Mouse (Mus musculus) large intestine, adult 2 months (tissue): ENCODE measurements around the gene Fsip1. TPM values are rescaled to one million over a fixed set of nuclear protein-coding genes. Genes with fewer than 3 reads are reported as not detected.

Source experiments
- DNase-seq: peaks from one replicate; pipeline ENCODE4 v3.0.0-alpha.2; 2012; ENCODE audit warnings: low read depth, low spot score
- WGBS: fragments of 180-500 bp; shearing (Covaris S2); methylation state at CpG from one replicate; pipeline ENCODE4 v1.1.7; 2018; 5-methylcytosine and 5-hydroxymethylcytosine counted together
- polyA plus RNA-seq: library from polyadenylated mRNA; depleted of rRNA; stranded (reverse); fragments of >200 nt; gene quantifications from 2 replicates; pipeline ENCODE4 v1.2.3, GENCODE M21; 2012

The Fsip1 gene
- polyA plus RNA-seq, 1 experiment: not detected

DNA sequence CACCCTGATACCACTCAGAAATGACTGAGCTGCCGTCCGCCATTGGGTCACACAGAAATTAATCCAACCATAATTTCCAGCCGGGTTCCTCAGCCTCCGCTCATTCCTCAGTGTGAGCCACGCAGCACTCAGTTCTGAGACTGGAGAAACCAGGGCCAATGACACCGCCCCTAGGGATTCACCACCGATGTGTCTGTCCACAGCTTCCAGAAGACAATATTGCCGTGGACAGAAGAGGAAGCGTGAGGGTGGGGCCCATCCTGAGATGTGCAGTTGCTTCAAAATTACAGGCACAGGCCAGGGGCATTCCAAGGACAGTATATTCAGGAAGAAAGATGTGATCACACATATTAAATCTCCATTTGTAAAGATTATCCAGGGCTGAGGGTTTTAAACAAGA lies 119.7 kb downstream of the Fsip1 start:
- 83% methylated on average over 9 of the region's 9 CpGs for WGBS

DNA sequence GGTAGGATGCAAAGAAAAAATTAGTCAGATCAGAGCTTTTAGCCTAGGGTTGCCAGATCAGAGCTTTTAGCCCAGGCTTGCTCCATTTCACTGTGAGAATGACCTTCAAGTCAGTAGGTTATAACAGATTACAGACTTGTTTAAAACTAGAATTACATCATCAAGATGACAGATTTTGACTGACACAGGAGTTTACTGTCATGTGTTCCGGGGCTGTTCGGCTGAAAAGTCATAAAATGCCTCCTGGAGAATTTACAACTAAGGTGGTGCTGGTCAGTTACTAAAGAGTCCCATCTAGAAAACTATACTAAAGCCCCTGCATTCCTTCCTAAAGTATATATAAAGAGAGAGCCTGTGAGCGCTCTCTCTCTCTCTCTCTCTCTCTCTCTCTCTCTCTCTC lies 128.5 kb downstream of the Fsip1 start:
- 19% methylated on average over 3 of the region's 3 CpGs for WGBS
- no peak for DNase-seq

More for the DNA sequence above, 119.7 kb downstream of the Fsip1 start:
- no peak for DNase-seq

DNA sequence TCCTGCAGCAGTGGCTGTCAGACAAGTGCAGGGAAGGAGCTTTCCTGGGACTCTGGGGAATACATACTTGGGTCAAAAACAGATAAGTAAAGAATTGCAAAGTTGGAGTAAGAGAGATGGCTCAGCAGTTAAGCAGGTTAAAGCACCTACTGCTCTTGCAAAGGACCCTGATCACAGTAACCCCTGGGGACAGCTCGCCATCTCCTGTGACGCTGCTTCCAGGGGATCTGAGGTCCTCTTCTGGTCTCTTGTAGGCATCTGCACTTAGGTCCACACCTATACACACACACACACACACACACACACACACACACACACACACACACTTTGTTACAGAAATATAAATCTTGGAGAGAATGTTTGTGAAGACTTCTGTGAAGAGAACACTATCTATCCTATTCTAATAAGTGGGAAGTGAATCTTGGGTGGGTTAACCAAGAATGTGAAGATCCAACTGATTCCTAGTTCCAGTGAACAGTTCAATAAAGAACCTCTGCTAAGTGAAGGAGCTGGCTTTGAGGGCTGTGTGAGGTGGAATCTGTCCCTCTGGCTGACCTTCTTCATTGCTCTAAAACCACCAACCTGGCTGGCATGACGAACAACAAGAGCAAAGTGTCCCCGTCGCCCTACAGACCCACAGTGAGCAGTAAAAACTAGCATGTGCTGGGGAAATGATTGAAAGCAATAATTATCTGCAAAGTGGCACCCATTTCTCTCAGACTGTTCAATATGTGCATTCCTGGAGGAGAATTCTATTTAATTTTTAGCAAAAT lies 129.1 kb downstream of the Fsip1 start:
- 75% methylated on average over 5 of the region's 5 CpGs for WGBS
- no peak for DNase-seq

- no peak for DNase-seq
- 20% methylated on average over 7 of the region's 7 CpGs for WGBS
These were observed 130.8 kb downstream of the Fsip1 start for GRCm38 (mm10) chr2:118125943-118126470.

- DNase-seq: no peak
- WGBS: 54% methylated on average over 11 of the region's 11 CpGs
These were observed 131.4 kb downstream of the Fsip1 start for GRCm38 (mm10) chr2:118125211-118125939.

DNA sequence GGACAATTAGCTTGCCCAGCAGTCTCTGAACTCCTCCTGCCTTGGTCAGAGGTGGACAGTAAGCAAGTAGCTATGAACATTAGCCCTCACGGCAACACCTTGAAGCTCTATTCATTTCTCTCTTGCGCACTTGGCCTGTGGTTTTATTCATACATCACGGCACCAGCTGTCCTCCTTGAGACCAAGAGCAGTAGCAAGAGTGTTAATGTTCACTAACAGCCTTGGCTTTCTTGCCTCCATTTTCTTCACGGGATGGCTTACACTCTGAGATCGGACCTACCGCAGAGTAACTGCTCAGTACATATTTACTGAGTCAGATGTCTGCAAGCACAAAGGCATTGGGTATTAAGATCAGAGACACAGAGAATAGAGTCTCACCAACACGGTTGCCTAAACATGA lies 132.3 kb downstream of the Fsip1 start:
- DNase-seq: no peak
- WGBS: 83% methylated on average over 7 of the region's 7 CpGs

DNA sequence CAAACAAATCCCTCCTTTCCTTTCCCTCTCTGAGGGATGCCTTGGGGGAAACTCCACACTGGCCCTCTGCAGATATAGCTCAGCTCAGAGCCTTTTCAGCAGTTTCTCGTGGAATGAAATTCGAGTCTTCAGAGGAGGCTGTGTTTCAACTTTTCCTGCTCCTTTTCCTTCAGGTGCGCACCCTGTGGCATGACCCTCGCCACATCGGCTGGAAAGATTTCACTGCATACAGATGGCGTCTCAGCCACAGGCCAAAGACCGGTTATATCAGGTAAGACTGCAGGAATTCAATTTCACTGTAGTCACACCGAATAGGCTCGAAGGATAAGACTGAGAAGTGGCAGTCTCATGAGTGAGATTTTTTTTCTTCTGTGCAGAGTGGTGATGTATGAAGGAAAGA lies 133.0 kb downstream of the Fsip1 start:
- WGBS: 92% methylated on average over 9 of the region's 9 CpGs
- DNase-seq: no peak

- no peak for DNase-seq
- 94% methylated on average over 6 of the region's 6 CpGs for WGBS
These were observed 134.5 kb downstream of the Fsip1 start for GRCm38 (mm10) chr2:118122291-118122690.

DNA sequence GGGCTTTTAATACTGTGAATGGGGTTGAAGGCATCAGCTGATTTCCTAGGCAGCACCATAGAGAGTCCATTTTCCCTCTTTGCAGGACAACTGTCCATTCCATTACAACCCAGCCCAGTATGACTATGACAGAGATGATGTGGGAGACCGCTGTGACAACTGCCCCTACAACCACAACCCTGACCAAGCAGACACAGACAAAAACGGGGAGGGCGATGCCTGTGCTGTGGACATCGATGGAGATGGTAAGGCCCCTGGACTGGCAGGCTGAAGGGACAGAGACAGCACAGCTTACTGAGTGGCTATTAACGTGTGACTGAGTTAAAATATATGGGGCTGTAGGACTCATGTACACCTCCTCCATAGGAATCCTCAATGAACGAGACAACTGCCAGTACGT lies 136.0 kb downstream of the Fsip1 start:
- WGBS: 95% methylated on average over 7 of the region's 7 CpGs
- DNase-seq: no peak

DNA sequence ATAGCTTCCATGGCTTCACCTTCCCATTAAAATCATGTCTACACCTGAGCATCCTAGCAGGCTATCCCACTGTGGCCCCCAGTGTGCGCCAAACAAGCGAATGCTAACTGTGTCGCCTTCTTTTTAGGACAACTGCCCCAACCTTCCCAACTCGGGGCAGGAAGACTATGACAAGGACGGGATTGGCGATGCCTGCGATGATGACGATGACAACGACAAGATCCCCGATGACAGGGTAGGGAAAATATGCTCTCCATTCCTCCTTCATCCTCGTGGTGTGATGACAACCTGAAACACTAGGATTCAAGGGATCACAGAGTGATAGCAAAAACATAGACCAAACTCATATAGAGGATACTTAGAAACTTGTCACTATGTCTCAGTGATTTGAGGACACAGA lies 136.7 kb downstream of the Fsip1 start:
- no peak for DNase-seq
- 96% methylated on average over 11 of the region's 11 CpGs for WGBS

GRCm38 (mm10) chr2:118119684-118120083 lies 137.1 kb downstream of the Fsip1 start:
- 97% methylated on average over 12 of the region's 12 CpGs for WGBS
- no peak for DNase-seq

DNA sequence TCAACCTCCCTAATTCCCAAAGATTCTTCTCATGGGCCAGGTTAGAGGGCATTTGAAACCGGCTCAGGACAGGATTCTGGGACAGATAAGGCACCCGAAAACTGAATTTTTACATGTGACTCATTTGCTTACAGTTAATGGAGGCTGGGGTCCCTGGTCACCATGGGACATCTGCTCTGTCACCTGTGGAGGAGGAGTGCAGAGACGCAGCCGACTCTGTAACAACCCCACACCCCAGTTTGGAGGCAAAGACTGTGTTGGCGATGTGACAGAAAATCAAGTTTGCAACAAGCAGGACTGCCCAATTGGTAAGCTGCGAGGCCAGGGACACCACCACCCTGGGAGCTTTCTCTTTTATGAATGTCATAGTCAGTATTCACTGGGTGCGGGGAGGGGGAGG lies 138.3 kb downstream of the Fsip1 start:
- no peak for DNase-seq
- WGBS: 94% methylated on average over 7 of the region's 7 CpGs

DNA sequence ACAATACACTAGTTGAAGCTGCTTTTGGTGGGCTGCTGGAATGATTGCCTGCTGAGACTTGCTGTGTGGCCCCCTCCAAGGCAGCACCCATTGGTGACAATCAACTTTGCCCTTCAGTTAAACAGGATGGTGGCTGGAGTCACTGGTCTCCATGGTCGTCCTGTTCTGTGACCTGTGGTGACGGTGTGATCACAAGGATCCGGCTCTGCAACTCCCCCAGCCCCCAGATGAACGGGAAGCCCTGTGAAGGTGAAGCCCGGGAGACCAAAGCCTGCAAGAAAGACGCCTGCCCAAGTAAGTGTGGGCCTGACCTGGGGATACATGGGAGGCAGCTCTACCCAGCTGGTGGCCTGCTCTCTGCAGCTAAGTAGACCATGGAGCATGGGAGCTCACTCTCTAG lies 138.7 kb downstream of the Fsip1 start:
- DNase-seq: no peak
- WGBS: 91% methylated on average over 6 of the region's 6 CpGs

DNA sequence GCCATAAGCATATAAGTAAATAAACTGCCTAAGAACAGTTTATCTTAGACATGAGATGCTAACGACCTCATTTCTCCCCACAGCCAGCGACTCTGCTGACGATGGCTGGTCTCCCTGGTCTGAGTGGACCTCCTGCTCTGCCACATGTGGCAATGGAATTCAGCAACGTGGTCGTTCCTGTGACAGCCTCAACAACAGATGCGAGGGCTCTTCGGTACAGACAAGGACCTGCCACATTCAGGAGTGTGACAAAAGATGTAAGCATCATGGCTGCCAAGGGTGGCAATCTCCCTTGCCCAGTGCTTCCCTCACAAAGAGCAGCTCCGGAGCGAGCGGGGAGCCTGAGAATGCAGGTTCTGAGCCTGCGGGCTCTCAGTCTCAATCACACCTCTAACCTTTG lies 139.4 kb downstream of the Fsip1 start:
- no peak for DNase-seq
- WGBS: 69% methylated on average over 11 of the region's 11 CpGs

DNA sequence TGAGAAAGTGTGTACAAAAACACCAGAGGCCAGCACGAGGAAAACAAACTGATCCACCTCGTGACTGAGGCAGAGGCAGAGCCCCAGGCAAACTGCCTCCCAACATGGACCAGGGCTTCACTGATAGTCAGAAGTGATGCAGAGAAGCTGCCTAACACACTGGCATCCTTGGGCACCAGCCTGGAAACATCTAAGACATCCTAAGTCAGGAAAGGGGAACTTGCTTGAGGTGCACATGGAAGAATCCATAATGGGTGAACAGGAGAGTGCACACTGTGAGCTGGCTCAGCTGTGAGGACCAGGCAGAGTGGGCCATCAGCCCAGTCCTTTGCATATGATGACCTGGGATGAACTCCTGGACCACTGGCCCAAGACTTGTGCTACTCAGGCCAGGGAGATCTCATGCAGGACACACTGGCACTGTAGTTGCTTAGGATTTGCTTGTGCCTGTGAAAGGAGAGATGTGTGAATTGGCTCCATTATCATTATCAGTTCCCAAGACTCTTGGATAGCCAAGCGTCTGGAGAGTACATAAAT lies 139.9 kb downstream of the Fsip1 start:
- DNase-seq: no peak
- 46% methylated on average over 3 of the region's 3 CpGs for WGBS

DNA sequence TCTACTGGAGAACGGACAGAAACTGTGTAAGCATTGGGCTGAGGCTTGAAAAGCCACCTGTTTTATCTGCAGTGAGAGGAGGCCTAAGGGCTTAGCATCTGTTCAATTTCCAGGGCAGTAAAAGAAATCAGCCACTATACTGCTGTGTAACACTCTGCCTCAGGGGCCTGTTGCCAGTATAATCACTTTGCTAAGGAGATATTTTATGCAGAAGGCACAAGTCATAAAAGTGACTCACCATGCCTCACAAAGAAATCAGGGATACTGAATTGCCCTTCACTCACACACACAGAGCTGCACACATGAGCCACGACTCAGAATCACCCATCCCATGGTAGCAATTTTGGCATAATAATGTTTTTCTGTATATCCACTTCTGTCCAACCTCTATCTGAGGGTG lies 140.6 kb downstream of the Fsip1 start:
- WGBS: 22% methylated on average over 2 of the region's 2 CpGs
- no peak for DNase-seq

- no peak for DNase-seq
- WGBS: 70% methylated on average over 7 of the region's 7 CpGs
These were observed 141.1 kb downstream of the Fsip1 start for GRCm38 (mm10) chr2:118115647-118116046.

GRCm38 (mm10) chr2:118114671-118115070 lies 142.1 kb downstream of the Fsip1 start:
- WGBS: 90% methylated on average over 10 of the region's 10 CpGs
- no peak for DNase-seq

GRCm38 (mm10) chr2:118113808-118114524 lies 142.8 kb downstream of the Fsip1 start:
- WGBS: 64% methylated on average over 8 of the region's 8 CpGs
- DNase-seq: no peak

DNA sequence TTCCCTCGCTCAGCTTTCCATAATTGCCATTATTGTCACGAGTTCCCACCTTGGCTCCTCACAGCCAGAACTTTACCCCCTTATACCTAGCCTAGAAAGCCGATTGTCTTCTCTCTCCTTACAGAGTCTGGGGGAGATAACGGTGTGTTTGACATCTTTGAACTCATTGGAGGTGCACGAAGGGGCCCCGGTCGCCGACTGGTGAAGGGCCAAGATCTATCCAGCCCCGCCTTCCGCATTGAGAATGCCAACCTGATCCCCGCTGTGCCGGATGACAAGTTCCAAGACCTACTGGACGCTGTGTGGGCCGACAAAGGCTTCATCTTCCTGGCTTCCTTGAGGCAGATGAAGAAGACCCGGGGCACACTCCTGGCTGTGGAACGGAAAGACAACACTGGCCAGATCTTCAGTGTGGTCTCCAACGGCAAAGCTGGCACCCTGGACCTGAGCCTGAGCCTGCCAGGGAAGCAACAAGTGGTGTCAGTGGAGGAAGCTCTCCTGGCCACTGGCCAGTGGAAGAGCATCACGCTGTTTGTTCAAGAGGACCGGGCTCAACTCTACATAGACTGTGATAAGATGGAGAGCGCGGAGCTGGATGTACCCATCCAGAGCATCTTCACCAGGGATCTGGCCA lies 143.8 kb downstream of the Fsip1 start:
- WGBS: 41% methylated on average over 21 of the region's 21 CpGs
- DNase-seq: no peak
